Mouse (Mus musculus) hematopoietic stem cell, adult 5-6 weeks (primary cell): ENCODE measurements around the gene 4430402I18Rik. TPM values are rescaled to one million over a fixed set of nuclear protein-coding genes. Genes with fewer than 3 reads are reported as not detected.
A peak's percentile ranks its signal among the peaks of the same experiment; 100 is the strongest.

Experiments used
- ATAC-seq, 2 experiments: fragments of 125-278 bp in 1 of 2; replicated peaks in 1 of 2; 2 replicates each; pipeline ENCODE4 v1.8.0; 2016 to 2017; ENCODE audit warnings: inconsistent platforms in 2 of 2, mild to moderate bottlenecking in 2 of 2, moderate number of reproducible peaks in 2 of 2, low read depth in 1 of 2, moderate TSS enrichment in 1 of 2; ENCODE audit not compliant: low FRiP score in 2 of 2, poor library complexity in 2 of 2, severe bottlenecking in 2 of 2, insufficient read depth in 1 of 2, low TSS enrichment in 1 of 2
- total RNA-seq: library from RNA; stranded (forward); fragments of 172-1452, 232-1000 nt; gene quantifications from 2 replicates; pipeline ENCODE4 v1.2.3, GENCODE M21; 2017

The 4430402I18Rik gene
- total RNA-seq, 1 experiment from 2014 or later = not detected

- ATAC-seq = peak; percentile 69 to 86
These were observed 7.4 kb upstream of the 4430402I18Rik start for GRCm38 (mm10) chr19:28974862-28975611.

- ATAC-seq = no peak
These were observed 2.7 kb upstream of the 4430402I18Rik start for GRCm38 (mm10) chr19:28970251-28970650.

- no peak for ATAC-seq
These were observed 1.6 kb upstream of the 4430402I18Rik start for GRCm38 (mm10) chr19:28969231-28969630.

- no peak for ATAC-seq
These were observed 578 bp upstream of the 4430402I18Rik start for GRCm38 (mm10) chr19:28968178-28968577.

GRCm38 (mm10) chr19:28964552-28964903 lies 3.1 kb downstream of the 4430402I18Rik start:
- no peak for ATAC-seq

- peak; percentile 65 to 87 for ATAC-seq
These were observed 3.6 kb downstream of the 4430402I18Rik start, which contains the start of gene Plpp6 for GRCm38 (mm10) chr19:28963842-28964551. Gene Plpp6, plus strand, starts transcription at chr19:28963953.

GRCm38 (mm10) chr19:28963513-28963841 lies 4.1 kb downstream of the 4430402I18Rik start:
- no peak for ATAC-seq

- ATAC-seq = no peak
These were observed 4.5 kb downstream of the 4430402I18Rik start for GRCm38 (mm10) chr19:28963113-28963512.

- no peak for ATAC-seq
These were observed 16.3 kb downstream of the 4430402I18Rik start for GRCm38 (mm10) chr19:28951251-28951650.

GRCm38 (mm10) chr19:28947311-28947710 lies 20.3 kb downstream of the 4430402I18Rik start:
- ATAC-seq = no peak

GRCm38 (mm10) chr19:28946782-28947181 lies 20.8 kb downstream of the 4430402I18Rik start:
- ATAC-seq = no peak

- ATAC-seq = no peak
These were observed 26.3 kb downstream of the 4430402I18Rik start for GRCm38 (mm10) chr19:28941271-28941670.

- peak in 1 of 2 experiments; percentile 7; a peak in 1 of 4 replicates for ATAC-seq
These were observed 27.3 kb downstream of the 4430402I18Rik start for GRCm38 (mm10) chr19:28940135-28940874.

GRCm38 (mm10) chr19:28934897-28935296 lies 32.7 kb downstream of the 4430402I18Rik start:
- no peak for ATAC-seq

- no peak for ATAC-seq
These were observed 38.6 kb downstream of the 4430402I18Rik start for GRCm38 (mm10) chr19:28929034-28929433.

- no peak for ATAC-seq
These were observed 40.2 kb downstream of the 4430402I18Rik start for GRCm38 (mm10) chr19:28927396-28927795.

- ATAC-seq = no peak
These were observed 41.2 kb downstream of the 4430402I18Rik start for GRCm38 (mm10) chr19:28926366-28926765.

GRCm38 (mm10) chr19:28917839-28918238 lies 49.8 kb downstream of the 4430402I18Rik start:
- ATAC-seq = peak in 1 of 2 experiments; percentile 25; a peak in 1 of 4 replicates
